Mouse (Mus musculus): ENCODE data around the gene Kbtbd12. TPM values are rescaled to one million over a fixed set of nuclear protein-coding genes. Genes with fewer than 3 reads are reported as not detected.

Kbtbd12 gene
- total and polyA plus RNA-seq, 2 experiments: 0.29 to 1.7 TPM

GRCm38 (mm10) chr6:88640331-88640730 lies 2.6 kb upstream of the Kbtbd12 start:
- Histone ChIP-seq H3K4me3 (ENCODE audit: insufficient read depth, low read depth, low read length) (no peak overlapping the region), H3K4me1 (ENCODE audit: control insufficient read depth, insufficient read depth, low read length) (no peaks in the 10 kb centered on the region)

DNA sequence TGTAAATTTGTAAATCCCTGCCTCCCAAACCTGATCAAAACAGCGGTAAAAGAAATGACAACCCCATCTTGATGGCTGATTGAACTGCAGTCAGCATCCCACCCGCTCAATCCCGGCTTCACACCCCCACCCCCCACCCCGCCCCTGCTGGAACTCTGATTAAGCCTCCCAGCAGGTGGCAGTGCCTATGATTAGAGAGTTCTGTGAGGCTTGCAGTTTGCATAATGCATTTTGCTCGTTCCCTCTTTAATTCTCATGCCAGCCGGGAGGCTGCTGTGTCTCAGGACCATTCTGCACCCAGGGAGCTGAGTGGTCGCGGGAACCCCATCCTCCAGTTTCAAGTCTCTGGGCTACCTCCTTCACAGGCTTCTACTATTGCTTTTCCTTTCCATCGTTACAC lies 2.2 kb upstream of the Kbtbd12 start:
- DNase-seq (ENCODE audit: extremely low read depth, low read depth, low spot score): no peak

More at GRCm38 (mm10) chr6:88640331-88640730, 2.6 kb upstream of the Kbtbd12 start:
- H3K9ac ChIP-seq (ENCODE audit: low read depth, low read length): no peak overlapping the region
- H3K27ac ChIP-seq (replicated peaks; ENCODE audit: insufficient read depth, low read depth, low read length): no peak overlapping the region
- 62% methylated on average over 3 of the region's 3 CpGs for WGBS
- DNase-seq (ENCODE audit: extremely low read depth, low read depth, low spot score): no peak
- TF ChIP-seq CTCF (IDR thresholded peaks at IDR 0.05; ENCODE audit: low read depth, low read length) (no peak), POLR2A (IDR thresholded peaks at IDR 0.05; ENCODE audit: extremely low read depth, insufficient read depth, low read length) (no peak)
- no peaks in the 10 kb centered on the region for H3K27me3 ChIP-seq (ENCODE audit: control insufficient read depth, insufficient read depth, low read length)
- H3K79me2 ChIP-seq (ENCODE audit: control insufficient read depth, insufficient read depth, low read length): no peaks in the 10 kb centered on the region
- no peaks in the 10 kb centered on the region for H3K36me3 ChIP-seq (ENCODE audit: control insufficient read depth, insufficient read depth, low read length)

DNA sequence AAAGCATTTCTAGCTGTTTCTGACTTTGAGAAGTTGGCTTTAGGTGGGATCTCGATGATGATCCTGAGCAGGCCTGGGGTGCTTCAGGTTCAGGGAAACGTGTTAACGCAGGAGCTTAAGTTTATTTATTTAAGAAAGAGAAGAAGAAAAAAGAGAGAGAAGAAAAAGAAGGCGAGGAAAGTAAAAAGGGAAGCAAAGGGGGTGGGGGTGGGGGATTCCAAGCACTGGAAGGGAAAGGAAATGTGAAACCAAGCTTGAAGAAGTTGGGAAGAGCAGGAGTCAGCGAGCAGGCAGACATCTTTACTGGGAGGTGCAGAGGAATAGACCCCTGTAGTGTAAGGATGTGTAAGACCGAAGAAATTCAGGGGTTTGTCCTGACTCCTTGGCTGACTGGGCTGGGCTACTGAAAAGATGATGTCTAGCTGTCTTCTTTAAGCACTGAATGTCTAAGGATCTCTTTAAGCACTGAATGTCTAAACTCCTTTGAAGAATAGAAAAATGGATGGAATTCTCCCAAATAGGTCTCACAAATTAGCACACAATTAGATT lies 1.7 kb upstream of the Kbtbd12 start:
- H3K27me3 ChIP-seq (ENCODE audit: control insufficient read depth, insufficient read depth, low read length): no peaks in the 10 kb centered on the region
- TF ChIP-seq CTCF (IDR thresholded peaks at IDR 0.05; ENCODE audit: low read depth, low read length) (no peak), POLR2A (IDR thresholded peaks at IDR 0.05; ENCODE audit: extremely low read depth, insufficient read depth, low read length) (no peak)
- H3K9ac ChIP-seq (ENCODE audit: low read depth, low read length): no peak overlapping the region
- H3K4me3 ChIP-seq (ENCODE audit: insufficient read depth, low read depth, low read length): no peak overlapping the region
- no peaks in the 10 kb centered on the region for H3K36me3 ChIP-seq (ENCODE audit: control insufficient read depth, insufficient read depth, low read length)
- WGBS: 64% methylated on average over 6 of the region's 6 CpGs
- no peak overlapping the region for H3K27ac ChIP-seq (replicated peaks; ENCODE audit: insufficient read depth, low read depth, low read length)
- DNase-seq (ENCODE audit: extremely low read depth, low read depth, low spot score): no peak
- no peaks in the 10 kb centered on the region for H3K4me1 ChIP-seq (ENCODE audit: control insufficient read depth, insufficient read depth, low read length)
- H3K79me2 ChIP-seq (ENCODE audit: control insufficient read depth, insufficient read depth, low read length): no peaks in the 10 kb centered on the region

More for the DNA sequence above, 2.2 kb upstream of the Kbtbd12 start:
- Histone ChIP-seq H3K4me3 (ENCODE audit: insufficient read depth, low read depth, low read length) (no peak overlapping the region), H3K27me3 (ENCODE audit: control insufficient read depth, insufficient read depth, low read length) (no peaks in the 10 kb centered on the region), H3K4me1 (ENCODE audit: control insufficient read depth, insufficient read depth, low read length) (no peaks in the 10 kb centered on the region), H3K9ac (ENCODE audit: low read depth, low read length) (no peak overlapping the region), H3K36me3 (ENCODE audit: control insufficient read depth, insufficient read depth, low read length) (no peaks in the 10 kb centered on the region), H3K79me2 (ENCODE audit: control insufficient read depth, insufficient read depth, low read length) (no peaks in the 10 kb centered on the region), H3K27ac (replicated peaks; ENCODE audit: insufficient read depth, low read depth, low read length) (no peak overlapping the region)
- WGBS: 23% methylated on average over 9 of the region's 9 CpGs
- TF ChIP-seq CTCF (IDR thresholded peaks at IDR 0.05; ENCODE audit: low read depth, low read length) (no peak), POLR2A (IDR thresholded peaks at IDR 0.05; ENCODE audit: extremely low read depth, insufficient read depth, low read length) (no peak)

GRCm38 (mm10) chr6:88638917-88639316 lies 1.2 kb upstream of the Kbtbd12 start:
- no peak overlapping the region for H3K9ac ChIP-seq (ENCODE audit: low read depth, low read length)
- H3K36me3 ChIP-seq (ENCODE audit: control insufficient read depth, insufficient read depth, low read length): no peaks in the 10 kb centered on the region
- no peak for DNase-seq (ENCODE audit: extremely low read depth, low read depth, low spot score)
- H3K27me3 ChIP-seq (ENCODE audit: control insufficient read depth, insufficient read depth, low read length): no peaks in the 10 kb centered on the region
- H3K4me1 ChIP-seq (ENCODE audit: control insufficient read depth, insufficient read depth, low read length): no peaks in the 10 kb centered on the region
- no peak overlapping the region for H3K27ac ChIP-seq (replicated peaks; ENCODE audit: insufficient read depth, low read depth, low read length)
- no peaks in the 10 kb centered on the region for H3K79me2 ChIP-seq (ENCODE audit: control insufficient read depth, insufficient read depth, low read length)
- H3K4me3 ChIP-seq (ENCODE audit: insufficient read depth, low read depth, low read length): no peak overlapping the region
- WGBS: 95% methylated on average over 1 of the region's 1 CpGs
- no peak for TF ChIP-seq POLR2A (IDR thresholded peaks at IDR 0.05; ENCODE audit: extremely low read depth, insufficient read depth, low read length)
- no peak for TF ChIP-seq CTCF (IDR thresholded peaks at IDR 0.05; ENCODE audit: low read depth, low read length)

- H3K36me3 ChIP-seq (ENCODE audit: control insufficient read depth, insufficient read depth, low read length): no peaks in the 10 kb centered on the region
- H3K4me1 ChIP-seq (ENCODE audit: control insufficient read depth, insufficient read depth, low read length): peaks cover 6% of the 10 kb centered on the region; the same call in 1 of the 2 replicates
- DNase-seq (ENCODE audit: extremely low read depth, low read depth, low spot score): no peak
- H3K27ac ChIP-seq (replicated peaks; ENCODE audit: insufficient read depth, low read depth, low read length): no peak overlapping the region
- H3K4me3 ChIP-seq (ENCODE audit: insufficient read depth, low read depth, low read length): no peak overlapping the region
- no peak overlapping the region for H3K9ac ChIP-seq (ENCODE audit: low read depth, low read length)
- TF ChIP-seq CTCF (IDR thresholded peaks at IDR 0.05; ENCODE audit: low read depth, low read length) (no peak), POLR2A (IDR thresholded peaks at IDR 0.05; ENCODE audit: extremely low read depth, insufficient read depth, low read length) (no peak)
- no peaks in the 10 kb centered on the region for H3K79me2 ChIP-seq (ENCODE audit: control insufficient read depth, insufficient read depth, low read length)
- WGBS: 90% methylated on average over 6 of the region's 6 CpGs
- H3K27me3 ChIP-seq (ENCODE audit: control insufficient read depth, insufficient read depth, low read length): no peaks in the 10 kb centered on the region
These were observed 1.6 kb downstream of the Kbtbd12 start for GRCm38 (mm10) chr6:88635881-88636754.

GRCm38 (mm10) chr6:88631293-88631692 lies 6.5 kb downstream of the Kbtbd12 start:
- no peak overlapping the region for H3K9ac ChIP-seq (ENCODE audit: low read depth, low read length)
- H3K79me2 ChIP-seq (ENCODE audit: control insufficient read depth, insufficient read depth, low read length): no peaks in the 10 kb centered on the region
- peaks cover 24% of the 10 kb centered on the region for H3K4me1 ChIP-seq (ENCODE audit: control insufficient read depth, insufficient read depth, low read length)
- H3K36me3 ChIP-seq (ENCODE audit: control insufficient read depth, insufficient read depth, low read length): no peaks in the 10 kb centered on the region
- 4% methylated on average over 6 of the region's 6 CpGs for WGBS
- peak; percentile 85 for DNase-seq (ENCODE audit: extremely low read depth, low read depth, low spot score)
- no peaks in the 10 kb centered on the region for H3K27me3 ChIP-seq (ENCODE audit: control insufficient read depth, insufficient read depth, low read length)
- peak overlapping the region; percentile 37; the same call in 1 of the 2 replicates for H3K27ac ChIP-seq (replicated peaks; ENCODE audit: insufficient read depth, low read depth, low read length)
- no peak for TF ChIP-seq POLR2A (IDR thresholded peaks at IDR 0.05; ENCODE audit: extremely low read depth, insufficient read depth, low read length)
- no peak for TF ChIP-seq CTCF (IDR thresholded peaks at IDR 0.05; ENCODE audit: low read depth, low read length)
- no peak overlapping the region for H3K4me3 ChIP-seq (ENCODE audit: insufficient read depth, low read depth, low read length)

All from liver, adult 2 months (tissue).